Mouse (Mus musculus): Measurements from ENCODE around the gene Exoc7.

- TF ChIP-seq CTCF (IDR thresholded peaks at IDR 0.05; ENCODE audit: control insufficient read depth, insufficient read depth, insufficient read length), result no peak
- TF ChIP-seq USF1 (IDR thresholded peaks at IDR 0.05; ENCODE audit: low read depth), result no peak
- TF ChIP-seq MAX (IDR thresholded peaks at IDR 0.05), result no peak
- TF ChIP-seq MYOG (IDR thresholded peaks at IDR 0.05; ENCODE audit: control insufficient read depth, extremely low read depth, insufficient read length), result no peak
- TF ChIP-seq FOSL1 (IDR thresholded peaks at IDR 0.05; ENCODE audit: insufficient read depth, low read length, poor library complexity, severe bottlenecking), result peak; percentile 42
- TF ChIP-seq CEBPB (IDR thresholded peaks at IDR 0.05; ENCODE audit: low read depth), result no peak
- no peak for TF ChIP-seq MYOD1 (IDR thresholded peaks at IDR 0.05; ENCODE audit: control insufficient read depth, insufficient read length, low read depth)
Observed at GRCm38 (mm10) chr11:116254627-116255026, 52.4 kb downstream of the Exoc7 start.
